Mouse (Mus musculus): ENCODE data around the gene Abcd1.

DNA sequence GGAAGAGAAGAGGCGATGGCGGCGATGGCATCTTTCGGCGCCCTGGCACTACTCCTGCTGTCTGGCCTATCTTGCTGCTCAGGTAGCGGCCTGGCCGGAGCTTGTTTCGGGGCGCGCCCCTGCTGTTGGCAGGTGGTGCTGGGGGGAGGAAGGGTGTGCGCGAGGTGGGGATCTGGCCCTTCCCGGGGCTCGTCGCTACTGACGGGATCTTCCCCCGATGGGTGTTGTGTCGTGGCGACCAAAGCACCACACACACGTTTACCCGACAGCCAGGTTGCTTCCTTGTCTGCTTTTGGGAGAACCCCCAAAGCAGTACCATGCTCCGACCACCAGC lies 70.8 kb downstream of the Abcd1 start:
- TF ChIP-seq CTCF (IDR thresholded peaks at IDR 0.05; ENCODE audit: low read depth) = no peak
- TF ChIP-seq EP300 (optimal IDR thresholded peaks at IDR 0.05) = no peak

All from stomach, postnatal 0 days (tissue).